Mouse (Mus musculus): ENCODE measurements around the gene Rusc1.

DNA sequence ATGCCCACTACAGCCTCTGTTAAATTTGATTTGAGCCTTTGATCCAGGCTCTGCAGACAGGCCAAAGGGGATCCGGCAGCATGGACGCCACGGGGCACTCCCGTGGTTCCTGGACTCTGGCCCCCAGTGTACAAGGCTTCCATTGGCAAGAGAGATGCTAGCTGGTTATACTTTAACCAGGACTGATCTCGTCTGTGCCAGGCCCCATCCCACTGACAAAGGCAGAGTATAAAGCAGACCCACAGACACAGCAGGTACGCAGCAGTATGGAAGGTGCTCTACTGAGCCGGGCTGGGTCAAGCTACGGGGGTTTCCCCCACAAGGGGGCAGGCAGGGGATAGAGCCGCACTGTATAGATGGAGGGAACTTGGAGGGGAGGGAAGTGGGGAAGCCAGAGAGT, 43.3 kb upstream of the Rusc1 start:
- TF ChIP-seq CTCF (IDR thresholded peaks at IDR 0.05; ENCODE audit: extremely low read depth, insufficient read depth, insufficient read length, insufficient replicate concordance) (no peak), POLR2A (IDR thresholded peaks at IDR 0.05; ENCODE audit: low read depth, low read length) (no peak)

Measured in spleen, adult 2 months (tissue).